Mouse (Mus musculus) left cerebral cortex, postnatal 36 days (tissue): ENCODE results near the gene Col10a1. TPM values are rescaled to one million over a fixed set of nuclear protein-coding genes. Genes with fewer than 3 reads are reported as not detected.
"Not testable (repeated sequence)": the region's sequence is repeated elsewhere in the genome, so short reads cannot be mapped to it uniquely, and the experiment has no call there.

Experiments
- DNase-seq, 2 experiments: peaks; one replicate each; pipeline ENCODE4 v3.0.0; 2021 to 2022; ENCODE audit warnings: low spot score in 2 of 2, mixed read lengths in 1 of 2
- intact Hi-C: fragments of 180-260 bp; cut with DNase I; formaldehyde crosslinking; loops from one replicate; pipeline ENCODE4 v1.15.1; 2025
- total RNA-seq, 2 experiments: library from RNA; stranded (reverse); gene quantifications; 2 replicates each; pipeline ENCODE4 v1.2.3; 2021

Col10a1 gene
- total RNA-seq, result 1 to 10 TPM in 1 of 2 experiments, under 1 TPM in 1; 0.62 to 1.1 TPM

GRCm38 (mm10) chr10:34389681-34390080, at the start of gene Col10a1:
TSS of gene Col10a1 (plus strand) at chr10:34389981.
- DNase-seq, result no peak
- intact Hi-C loops, result no loop called here

DNA sequence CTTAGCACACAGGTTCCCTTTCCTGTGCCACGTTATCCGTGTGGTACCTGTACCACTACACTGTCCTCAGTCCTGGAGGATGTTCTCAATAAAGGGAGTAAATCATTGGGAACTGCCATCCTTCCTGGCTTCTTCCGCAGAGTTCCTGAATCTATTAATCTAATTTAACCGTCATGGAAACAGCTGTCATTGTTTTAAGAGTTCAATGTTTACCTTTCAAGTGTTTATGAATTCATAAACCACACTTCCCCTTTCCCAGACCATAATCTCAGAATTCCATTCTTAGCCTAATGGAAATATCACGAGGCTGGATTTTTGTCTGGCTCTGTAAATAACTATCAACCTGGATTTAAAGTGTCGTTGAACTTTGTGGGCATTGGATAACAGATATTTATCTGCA, 48.8 kb upstream of the Col10a1 start:
- no peak for DNase-seq
- intact Hi-C loops, result no loop called here

DNA sequence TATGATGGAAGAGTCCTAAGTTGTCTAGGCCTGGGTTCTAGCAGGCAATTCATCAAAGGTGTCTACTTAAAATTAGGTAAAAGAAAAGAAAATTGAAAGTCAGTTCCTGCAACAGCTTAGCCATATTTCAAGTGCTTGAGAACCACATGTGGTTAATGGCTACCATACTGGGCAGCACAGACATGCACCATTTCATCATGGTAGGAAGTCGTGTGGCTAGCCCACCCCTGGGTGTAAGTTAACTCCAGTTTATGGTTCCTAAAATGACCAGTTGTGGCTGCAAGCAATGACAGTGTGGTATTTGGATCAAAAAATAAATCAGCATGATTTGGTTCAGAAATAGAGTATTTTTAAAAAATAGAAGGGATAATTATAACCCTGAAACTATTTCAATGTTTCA, 47.9 kb upstream of the Col10a1 start:
- intact Hi-C loops, result no loop called here
- DNase-seq, result no peak

- intact Hi-C loops, result no loop called here
- DNase-seq, result no peak
Observed at GRCm38 (mm10) chr10:34352166-34352565, 37.6 kb upstream of the Col10a1 start.

DNA sequence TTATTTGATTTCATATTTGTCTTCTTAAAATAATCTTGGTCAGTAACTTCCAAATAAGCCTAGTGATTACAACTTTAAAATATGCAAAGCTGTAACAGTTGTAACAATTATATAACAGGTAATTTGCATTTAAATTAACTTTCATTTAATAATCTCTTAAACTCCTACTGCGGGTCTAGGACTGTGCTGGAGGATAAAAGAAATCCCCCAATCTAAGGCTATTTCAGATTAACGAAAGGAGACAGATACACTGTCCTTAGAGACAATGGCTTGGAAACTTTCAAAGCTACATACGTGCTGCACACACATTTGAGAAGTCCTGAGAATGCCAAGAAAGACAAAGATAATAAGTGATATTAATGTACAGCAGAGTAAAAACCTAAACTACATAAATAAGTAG, 31.5 kb upstream of the Col10a1 start:
- intact Hi-C loops, result no loop called here
- DNase-seq, result no peak

DNA sequence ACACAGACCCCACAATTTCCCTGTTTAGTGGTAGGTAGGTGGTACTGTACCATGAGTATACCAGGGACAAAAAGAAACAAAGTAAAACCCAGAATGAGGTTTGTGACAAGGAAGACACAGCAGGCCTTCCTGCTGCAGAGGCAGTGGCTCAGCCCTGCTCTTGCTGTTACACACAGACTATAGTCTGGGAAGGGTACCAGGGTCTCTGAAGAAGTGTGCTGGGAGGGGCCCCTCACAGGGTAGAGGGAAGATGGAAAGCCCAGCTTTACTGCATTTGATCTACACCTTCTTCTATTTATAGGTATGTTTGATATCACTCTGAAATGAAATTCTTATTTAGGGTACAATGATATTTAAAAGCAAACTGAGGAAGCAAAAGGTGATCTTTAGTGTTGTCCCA, 26.0 kb upstream of the Col10a1 start:
- intact Hi-C loops, result no loop called here
- no peak for DNase-seq

GRCm38 (mm10) chr10:34368138-34368537, 21.6 kb upstream of the Col10a1 start:
- no peak for DNase-seq
- intact Hi-C loops, result no loop called here

GRCm38 (mm10) chr10:34373332-34373731, 16.4 kb upstream of the Col10a1 start:
- intact Hi-C loops, result no loop called here
- no peak for DNase-seq

- intact Hi-C loops, result no loop called here
Observed at GRCm38 (mm10) chr10:34385636-34386035, 4.1 kb upstream of the Col10a1 start.

GRCm38 (mm10) chr10:34396959-34397358, 7.2 kb downstream of the Col10a1 start:
- DNase-seq, result no peak
- intact Hi-C loops, result no loop called here

More at GRCm38 (mm10) chr10:34385636-34386035, 4.1 kb upstream of the Col10a1 start:
- no peak for DNase-seq

DNA sequence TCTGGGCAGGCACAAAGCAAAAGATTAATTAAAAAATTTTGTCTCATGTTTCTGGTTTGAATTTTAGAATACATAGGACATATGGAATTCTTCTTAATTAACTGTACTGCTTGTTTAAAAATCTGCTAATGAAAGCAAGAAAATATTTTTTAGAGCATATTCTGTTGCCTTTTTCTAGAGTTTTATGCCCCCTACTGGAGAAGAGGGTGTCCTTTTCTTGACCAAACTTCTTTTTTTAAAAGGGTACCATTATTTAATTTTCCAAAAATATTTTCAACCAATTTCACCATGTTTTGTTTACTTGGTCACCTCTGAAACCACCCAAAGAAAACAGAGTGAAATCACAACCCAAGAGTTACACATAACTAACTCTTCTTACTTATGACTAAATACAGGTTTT, 9.5 kb downstream of the Col10a1 start:
- no peak for DNase-seq
- intact Hi-C loops, result no loop called here

DNA sequence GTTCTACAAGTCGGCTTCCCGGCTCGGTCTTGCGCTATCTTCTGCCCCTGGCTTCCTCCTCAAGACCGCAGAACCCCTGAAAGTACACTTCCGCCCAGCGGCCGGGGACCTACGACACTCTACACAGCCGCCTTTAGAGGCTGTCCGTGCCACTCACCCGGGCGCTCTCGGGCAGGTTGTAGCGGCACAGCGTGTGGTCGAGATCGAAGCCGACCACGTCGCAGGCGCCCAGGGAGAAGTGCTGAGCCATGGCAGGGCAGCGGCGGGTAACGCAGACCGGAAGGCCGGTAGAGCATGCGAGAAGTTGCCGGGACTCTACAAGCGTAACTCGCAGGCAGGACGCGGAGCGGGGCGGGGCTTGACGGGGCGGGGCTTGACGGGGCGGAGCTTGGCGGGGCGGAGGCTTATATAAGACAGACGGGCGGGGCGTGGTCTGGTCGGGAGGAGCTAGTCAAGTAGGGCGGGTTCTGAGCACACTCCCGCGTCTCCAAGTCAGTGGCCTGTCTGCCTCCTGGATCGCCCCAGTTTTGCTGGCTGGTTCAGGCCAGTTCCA, 28.5 kb downstream of the Col10a1 start, which contains the start of gene Nt5dc1:
TSS of gene Nt5dc1 (minus strand) at position 349 of the 553 bp plus-strand sequence.
- intact Hi-C loops, result no loop called here
- peak; percentile 85 to 87 for DNase-seq

DNA sequence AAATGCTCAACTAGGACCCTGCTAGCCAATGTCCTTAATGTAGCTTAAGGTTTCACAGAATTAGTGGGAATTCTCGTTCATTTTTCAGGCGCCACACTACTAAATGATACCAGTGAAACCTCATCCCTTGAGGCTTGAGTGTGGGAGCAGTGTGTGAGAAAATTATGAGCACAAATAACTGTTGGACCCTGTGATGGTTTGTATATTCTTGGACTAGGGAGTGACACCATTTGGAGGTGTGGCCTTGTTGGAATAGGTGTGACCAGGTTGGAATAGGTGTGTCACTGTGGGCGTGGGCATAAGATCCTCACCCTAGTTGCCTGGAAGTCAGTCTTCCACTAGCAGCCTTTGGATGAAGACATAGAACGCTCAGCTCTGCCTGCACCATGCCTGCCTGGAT, 29.0 kb downstream of the Col10a1 start:
- intact Hi-C loops, DNase-seq: not testable (repeated sequence)

GRCm38 (mm10) chr10:34431783-34432182, 42.0 kb downstream of the Col10a1 start:
- DNase-seq, result no peak
- intact Hi-C loops, result no loop called here

GRCm38 (mm10) chr10:34434191-34434590, 44.4 kb downstream of the Col10a1 start:
- intact Hi-C loops, DNase-seq: not testable (repeated sequence)

Other genes with a start within 250 kb of the Col10a1 start
- gene Dse, start 182.3 kb upstream of the Col10a1 start, total RNA-seq, result 10 to 100 TPM in 1 of 2 experiments, 1 to 10 TPM in 1; 6.5 to 10.5 TPM
- 100 to 1,000 TPM; 155 to 166 TPM for gene Tspyl1, start 107.8 kb upstream of the Col10a1 start, total RNA-seq
- gene Tspyl4, start 92.5 kb upstream of the Col10a1 start, total RNA-seq, result 100 to 1,000 TPM; 363 to 401 TPM
- 1 to 10 TPM; 2.3 to 3.9 TPM for gene Nt5dc1, start 28.6 kb downstream of the Col10a1 start, total RNA-seq
- gene Frk, start 93.4 kb downstream of the Col10a1 start, total RNA-seq, result under 1 TPM; 0.20 TPM